In genomic region chr13:60698021-60698420, GRCm38 (mm10) we compare ENCODE assay signal across 11 mouse cellular contexts.
"Had no signal": no experiment of that assay in that cellular context is flagged by ENCODE, and none has a peak within 500 bp of the region (broad histone marks: within the 10 kb centered on the region; RNA-seq: fewer than 3 reads in every experiment).

No protein-coding gene starts in this region.

- DNase-seq: kidney, postnatal 10 days; kidney, postnatal 4 days; midbrain, embryonic 14.5 days; thymus, postnatal 4 days had no signal

- H3K36me3 ChIP-seq: liver, embryonic 15.5 days; lung, embryonic 15.5 days had no signal

- H3K4me3 ChIP-seq: left cerebral cortex, adult 2 months; limb, embryonic 10.5 days; liver, embryonic 15.5 days; lung, embryonic 15.5 days; neural tube, embryonic 12.5 days had no signal

- H3K9ac ChIP-seq: liver, embryonic 15.5 days; lung, embryonic 15.5 days; neural tube, embryonic 12.5 days had no signal

- H3K27ac ChIP-seq: left cerebral cortex, adult 2 months; limb, embryonic 10.5 days; liver, embryonic 15.5 days; lung, embryonic 15.5 days; neural tube, embryonic 12.5 days; stomach, postnatal 0 days had no signal

- H3K27me3 ChIP-seq: liver, embryonic 15.5 days; lung, embryonic 15.5 days; neural tube, embryonic 12.5 days had no signal

- H3K4me2 ChIP-seq: liver, embryonic 11.5 days; liver, embryonic 15.5 days; lung, embryonic 15.5 days; neural tube, embryonic 12.5 days had no signal

- H3K9me3 ChIP-seq: limb, embryonic 10.5 days; liver, embryonic 15.5 days; lung, embryonic 15.5 days had no signal
